Mouse (Mus musculus) liver, postnatal 0 days (tissue): ENCODE data around the gene Trim56.

ENCODE experiments used
- CTCF ChIP-seq: sonication (generic); IDR thresholded peaks from 2 replicates; pipeline ENCODE4 v1.5.1; 2016; ENCODE audit warnings: antibody characterized with exemption, low read depth
- EP300 ChIP-seq: IDR thresholded peaks from 2 replicates; pipeline ENCODE4 v1.6.1; 2016; ENCODE audit warnings: antibody characterized with exemption, low read depth, mild to moderate bottlenecking

GRCm38 (mm10) chr5:137078616-137079015 is 37.4 kb downstream of the Trim56 start:
- TF ChIP-seq CTCF: no peak
- no peak for TF ChIP-seq EP300
